In the genomic region with DNA sequence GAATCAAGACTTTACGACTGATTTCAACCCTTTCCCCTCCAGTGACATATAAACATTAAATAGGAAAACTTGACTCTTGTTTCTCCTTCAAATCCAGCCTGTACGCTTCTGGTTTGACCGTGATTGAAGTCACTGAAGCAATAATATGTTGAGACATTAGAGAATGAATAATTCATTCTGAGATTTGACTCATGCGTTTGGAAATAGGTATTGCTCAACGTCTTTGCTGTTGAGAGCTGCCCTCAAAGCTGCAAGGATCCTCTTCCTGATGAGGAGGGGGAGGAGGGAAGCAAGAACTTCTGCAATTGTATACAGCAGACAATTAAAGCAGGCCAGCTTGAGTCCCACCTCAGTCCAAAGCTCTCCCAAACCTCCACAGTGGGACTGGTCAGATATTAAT, we compare ENCODE assay signal across 14 mouse cellular contexts.
DNase-seq lines count a peak whose midpoint lies in the region; ATAC-seq and TF ChIP-seq lines count a peak whose summit lies in the region.
"Had no signal": no experiment of that assay in that cellular context is flagged by ENCODE, and none has a peak within 500 bp of the region (broad histone marks: within the 10 kb centered on the region; RNA-seq: fewer than 3 reads in every experiment).

No protein-coding gene starts in this region.

- no peak for TF ChIP-seq CTCF in kidney, postnatal 0 days (IDR thresholded peaks at IDR 0.05; ENCODE audit: low read depth)
- TF ChIP-seq CTCF in embryonic fibroblast, embryonic 13.5 days (IDR thresholded peaks at IDR 0.05; ENCODE audit: borderline replicate concordance, insufficient read depth, low read length) = no peak

- no peak overlapping the region for H3K4me3 ChIP-seq in kidney, postnatal 0 days (replicated peaks; ENCODE audit: low read depth, low read length)
- H3K4me3 ChIP-seq in embryonic fibroblast, embryonic 13.5 days (ENCODE audit: insufficient read depth, low read length) = no peak overlapping the region
- H3K4me3 ChIP-seq: forebrain, embryonic 15.5 days; heart, embryonic 12.5 days; limb, embryonic 13.5 days had no signal

- H3K27ac ChIP-seq in kidney, postnatal 0 days = peak overlapping the region; percentile 61
- peak overlapping the region; percentile 79 for H3K27ac ChIP-seq in embryonic fibroblast, embryonic 13.5 days (ENCODE audit: insufficient read depth, low read length)
- H3K27ac ChIP-seq: forebrain, embryonic 15.5 days; limb, embryonic 13.5 days had no signal

- H3K4me1 ChIP-seq in kidney, postnatal 0 days (replicated peaks; ENCODE audit: insufficient read depth, low read length) = peaks cover 18% of the 10 kb centered on the region
- no peaks in the 10 kb centered on the region for H3K4me1 ChIP-seq in embryonic fibroblast, embryonic 13.5 days (ENCODE audit: control insufficient read depth, insufficient read depth, low read length)
- H3K4me1 ChIP-seq: forebrain, embryonic 15.5 days had no signal

- peak; percentile 27 for DNase-seq in kidney, postnatal 0 days (ENCODE audit: low spot score)
- no peak for DNase-seq in kidney, postnatal 4 days
- DNase-seq in adipocyte (ENCODE audit: low spot score) = peak; percentile 76
- DNase-seq in embryo, embryonic 10.5 days (ENCODE audit: low spot score) = no peak
- no peak for DNase-seq in natural killer cell, adult 2 months (ENCODE audit: low spot score in 2 of 2)
- no peak for DNase-seq in gastrocnemius, adult 18-20 months (ENCODE audit: low spot score)
- DNase-seq: midbrain, embryonic 14.5 days; thymus, postnatal 14 days had no signal

- no peaks in the 10 kb centered on the region for H3K27me3 ChIP-seq in kidney, postnatal 0 days (ENCODE audit: insufficient read depth, low read length)
- H3K27me3 ChIP-seq: forebrain, embryonic 15.5 days; heart, embryonic 12.5 days; limb, embryonic 13.5 days had no signal

- WGBS in kidney, postnatal 0 days = 36% methylated on average over 5 of the region's 5 CpGs

- H3K9me3 ChIP-seq in kidney, postnatal 0 days (replicated peaks; ENCODE audit: low read length) = no peaks in the 10 kb centered on the region
- H3K9me3 ChIP-seq: forebrain, embryonic 15.5 days; heart, embryonic 12.5 days; limb, embryonic 13.5 days had no signal

- no peak overlapping the region for H3K4me2 ChIP-seq in kidney, postnatal 0 days (ENCODE audit: low read length)
- H3K4me2 ChIP-seq: forebrain, embryonic 15.5 days; heart, embryonic 12.5 days; limb, embryonic 13.5 days had no signal

- no peak overlapping the region for H3K9ac ChIP-seq in kidney, postnatal 0 days (ENCODE audit: low read depth, low read length)
- H3K9ac ChIP-seq: forebrain, embryonic 15.5 days; heart, embryonic 12.5 days; limb, embryonic 13.5 days had no signal

- TF ChIP-seq POLR2A in embryonic fibroblast, embryonic 13.5 days (IDR thresholded peaks at IDR 0.05; ENCODE audit: low read depth, low read length) = no peak

- no peak for ATAC-seq in kidney, postnatal 0 days (replicated peaks; ENCODE audit: low FRiP score, low read depth)
- peak; percentile 92 for ATAC-seq in monocyte, adult 5-6 weeks (replicated peaks; ENCODE audit: insufficient number of reproducible peaks, low FRiP score, low TSS enrichment, poor library complexity, severe bottlenecking)
- ATAC-seq: forebrain, embryonic 15.5 days; inflammation-experienced regulatory T-cells, adult 6 months had no signal

- H3K36me3 ChIP-seq in kidney, postnatal 0 days (ENCODE audit: insufficient read depth, low read length) = no peaks in the 10 kb centered on the region
- H3K36me3 ChIP-seq: forebrain, embryonic 15.5 days had no signal

Comparison
In these comparisons a context has a peak if more than half of its experiments do, and no peak if none do; other contexts are left out.
1. DNase-seq: peak in kidney, postnatal 0 days (single experiment) and adipocyte (single experiment); none in kidney, postnatal 4 days (0 of 2), embryo, embryonic 10.5 days (single experiment), natural killer cell, adult 2 months (0 of 2) and gastrocnemius, adult 18-20 months (single experiment).